Mouse (Mus musculus) layer of hippocampus, postnatal 10 days (tissue): ENCODE measurements around the gene Olfr380. TPM values are rescaled to one million over a fixed set of nuclear protein-coding genes. Genes with fewer than 3 reads are reported as not detected.

Experiments used
- DNase-seq, 2 experiments: peaks; one replicate each; pipeline ENCODE4 v3.0.0; 2021; ENCODE audit warnings: low spot score in 2 of 2
- long read RNA-seq: library from polyadenylated mRNA; stranded (forward); transcript quantifications from one replicate; pipeline ENCODE4 v2.0.0, GENCODE M21; 2023
- total RNA-seq, 2 experiments: library from RNA; stranded (reverse); gene quantifications; 2 replicates each; pipeline ENCODE4 v1.2.3; 2021

The Olfr380 gene
- not detected for total RNA-seq
- long read RNA-seq, result 0 reads

GRCm38 (mm10) chr11:73457408-73457807 lies at the start of gene Olfr380:
Gene Olfr380 (minus strand): TSS chr11:73457508.
- no peak for DNase-seq

DNA sequence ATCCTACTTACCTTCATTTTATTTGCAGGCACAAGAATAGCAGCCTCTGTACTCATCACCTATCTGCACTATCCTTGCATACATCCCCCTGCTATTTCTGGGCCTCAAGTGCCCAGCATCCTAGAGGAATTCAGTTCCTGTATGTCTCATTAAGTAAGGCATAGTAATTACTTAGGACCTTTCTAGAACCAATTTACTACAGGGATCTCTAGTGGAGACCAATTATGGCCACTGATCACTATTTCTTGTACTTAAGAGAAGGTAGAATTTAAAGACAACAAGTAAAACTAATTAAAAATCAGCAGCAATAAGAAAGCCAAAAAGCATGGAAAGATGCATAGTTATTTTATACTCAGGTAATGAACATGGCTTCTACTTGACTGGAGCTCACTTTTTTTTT lies 34.2 kb upstream of the Olfr380 start, which contains the start of gene Olfr381:
Gene Olfr381, minus strand, starts transcription at position 101 of the 400 bp plus-strand sequence.
- no peak for DNase-seq

GRCm38 (mm10) chr11:73428377-73428776 lies 28.9 kb downstream of the Olfr380 start, which contains the start of gene Olfr378:
Gene Olfr378 (minus strand): TSS chr11:73428477.
- DNase-seq, result no peak

Other genes with a start within 250 kb of the Olfr380 start
- under 1 TPM; 0.09 to 0.25 TPM for gene Trpv1, start 223.2 kb downstream of the Olfr380 start, total RNA-seq
- gene Trpv3, start 190.1 kb downstream of the Olfr380 start, total RNA-seq, result under 1 TPM; 0.32 to 0.42 TPM
- gene Aspa, start 127.9 kb downstream of the Olfr380 start, total RNA-seq, result 1 to 10 TPM; 2.5 to 3.7 TPM
- not detected for gene Gm49340, start 127.8 kb downstream of the Olfr380 start, total RNA-seq
- gene Spata22, start 127.8 kb downstream of the Olfr380 start, total RNA-seq, result not detected
- not detected for gene Olfr20, start 106.7 kb downstream of the Olfr380 start, total RNA-seq
- not detected for gene Olfr376, start 86.3 kb downstream of the Olfr380 start, total RNA-seq
- not detected for gene Olfr1, start 57.9 kb downstream of the Olfr380 start, total RNA-seq
- not detected for gene Olfr378, start 29.0 kb downstream of the Olfr380 start, total RNA-seq
- gene Olfr381, start 34.1 kb upstream of the Olfr380 start, total RNA-seq, result not detected
- gene Olfr382, start 59.7 kb upstream of the Olfr380 start, total RNA-seq, result not detected
- gene Olfr385, start 135.5 kb upstream of the Olfr380 start, total RNA-seq, result not detected
- gene Olfr384, start 141.1 kb upstream of the Olfr380 start, total RNA-seq, result not detected
- not detected for gene Zfp735, start 231.3 kb upstream of the Olfr380 start, total RNA-seq